Mouse (Mus musculus) megakaryocyte, embryonic 14.5 days (primary cell): ENCODE measurements around the gene Cdpf1. TPM values are rescaled to one million over a fixed set of nuclear protein-coding genes. Genes with fewer than 3 reads are reported as not detected.

Experiments
- H3K27me3 ChIP-seq: replicated peaks from 2 replicates; pipeline ENCODE3; 2012; ENCODE audit warnings: inconsistent platforms
- H3K36me3 ChIP-seq: replicated peaks from 2 replicates; pipeline ENCODE3; 2012; ENCODE audit warnings: low read length, inconsistent platforms, mixed read lengths
- H3K4me1 ChIP-seq: 2 replicates; pipeline ENCODE4 v1.6.1; 2012; ENCODE audit warnings: inconsistent platforms
- H3K4me3 ChIP-seq: replicated peaks from 2 replicates; pipeline ENCODE3; 2012; ENCODE audit warnings: moderate library complexity, mild to moderate bottlenecking, inconsistent platforms
- H3K9me3 ChIP-seq: 2 replicates; pipeline ENCODE4 v1.6.1; 2012; ENCODE audit warnings: inconsistent platforms
- FLI1 ChIP-seq: IDR thresholded peaks from 2 replicates; pipeline ENCODE4 v1.6.1; 2012; ENCODE audit warnings: low read length, inconsistent platforms, mixed read lengths
- GATA1 ChIP-seq: IDR thresholded peaks from 3 replicates; pipeline ENCODE4 v1.6.1; 2012; ENCODE audit warnings: mixed read lengths, low read length, inconsistent platforms, borderline replicate concordance
- polyA plus RNA-seq: library from polyadenylated mRNA; stranded (reverse); fragments of >175 nt; gene quantifications from 2 replicates; pipeline ENCODE4 v1.2.3, GENCODE M21; 2012; ENCODE audit warnings: low replicate concordance; ENCODE audit not compliant: insufficient read depth

The Cdpf1 gene
- polyA plus RNA-seq, 1 experiment: 16.3 TPM

- Histone ChIP-seq H3K4me3 (no peak overlapping the region), H3K4me1 (no peaks in the 10 kb centered on the region), H3K27me3 (peaks cover 49% of the 10 kb centered on the region), H3K9me3 (0 out of 2 replicates have a peak, but pooled peaks cover under 1% of the 10 kb centered on the region), H3K36me3 (no peaks in the 10 kb centered on the region)
- no peak for TF ChIP-seq GATA1
- no peak for TF ChIP-seq FLI1
Observed at GRCm38 (mm10) chr15:85768991-85769390, 42.5 kb downstream of the Cdpf1 start.

- Histone ChIP-seq H3K36me3 (no peaks in the 10 kb centered on the region), H3K9me3 (0 out of 2 replicates have a peak, but pooled peaks cover 3% of the 10 kb centered on the region), H3K27me3 (peaks cover 44% of the 10 kb centered on the region), H3K4me1 (no peaks in the 10 kb centered on the region), H3K4me3 (no peak overlapping the region)
- TF ChIP-seq FLI1 (no peak), GATA1 (no peak)
Observed at GRCm38 (mm10) chr15:85766677-85767076, 44.8 kb downstream of the Cdpf1 start.

GRCm38 (mm10) chr15:85765022-85765421 is 46.5 kb downstream of the Cdpf1 start:
- Histone ChIP-seq H3K9me3 (0 out of 2 replicates have a peak, but pooled peaks cover 3% of the 10 kb centered on the region), H3K4me3 (no peak overlapping the region), H3K27me3 (peaks cover 34% of the 10 kb centered on the region), H3K4me1 (no peaks in the 10 kb centered on the region), H3K36me3 (no peaks in the 10 kb centered on the region)
- TF ChIP-seq GATA1 (no peak), FLI1 (no peak)

- peaks cover 21% of the 10 kb centered on the region for H3K27me3 ChIP-seq
- TF ChIP-seq GATA1: no peak
- no peak for TF ChIP-seq FLI1
- no peaks in the 10 kb centered on the region for H3K36me3 ChIP-seq
Observed at GRCm38 (mm10) chr15:85762761-85763160, 48.7 kb downstream of the Cdpf1 start.

GRCm38 (mm10) chr15:85757768-85758167 is 53.7 kb downstream of the Cdpf1 start:
- Histone ChIP-seq H3K4me1 (no peaks in the 10 kb centered on the region), H3K27me3 (peaks cover 21% of the 10 kb centered on the region), H3K4me3 (no peak overlapping the region), H3K36me3 (no peaks in the 10 kb centered on the region), H3K9me3 (peaks cover 14% of the 10 kb centered on the region)
- TF ChIP-seq GATA1: no peak
- no peak for TF ChIP-seq FLI1

More at GRCm38 (mm10) chr15:85762761-85763160, 48.7 kb downstream of the Cdpf1 start:
- Histone ChIP-seq H3K4me1 (no peaks in the 10 kb centered on the region), H3K9me3 (peaks cover 11% of the 10 kb centered on the region), H3K4me3 (no peak overlapping the region)

Other genes with a start within 250 kb of the Cdpf1 start
- not detected in 2 replicates for gene Wnt7b, start 229.2 kb downstream of the Cdpf1 start, polyA plus RNA-seq
- gene Ppara, start 76.7 kb downstream of the Cdpf1 start, polyA plus RNA-seq: not detected in 2 replicates
- gene Pkdrej, start 10.0 kb upstream of the Cdpf1 start, polyA plus RNA-seq: not detected in 2 replicates
- gene Ttc38, start 20.6 kb upstream of the Cdpf1 start, polyA plus RNA-seq: 0.94 and 1.5 TPM in 2 replicates
- 41.7 and 80.9 TPM in 2 replicates for gene Gtse1, start 48.0 kb upstream of the Cdpf1 start, polyA plus RNA-seq
- 9.6 and 26.5 TPM in 2 replicates for gene Trmu, start 67.6 kb upstream of the Cdpf1 start, polyA plus RNA-seq
- 0.02 and 2.1 TPM in 2 replicates for gene Celsr1, start 222.1 kb upstream of the Cdpf1 start, polyA plus RNA-seq
- 2.2 and 5.0 TPM in 2 replicates for gene Gramd4, start 246.0 kb upstream of the Cdpf1 start, polyA plus RNA-seq